Mouse (Mus musculus) kidney, adult 18-20 months (tissue): ENCODE data around the gene Camsap1.

Source experiments
- DNase-seq: peaks from one replicate; pipeline ENCODE4 v3.0.0; 2021

Camsap1 gene

DNA sequence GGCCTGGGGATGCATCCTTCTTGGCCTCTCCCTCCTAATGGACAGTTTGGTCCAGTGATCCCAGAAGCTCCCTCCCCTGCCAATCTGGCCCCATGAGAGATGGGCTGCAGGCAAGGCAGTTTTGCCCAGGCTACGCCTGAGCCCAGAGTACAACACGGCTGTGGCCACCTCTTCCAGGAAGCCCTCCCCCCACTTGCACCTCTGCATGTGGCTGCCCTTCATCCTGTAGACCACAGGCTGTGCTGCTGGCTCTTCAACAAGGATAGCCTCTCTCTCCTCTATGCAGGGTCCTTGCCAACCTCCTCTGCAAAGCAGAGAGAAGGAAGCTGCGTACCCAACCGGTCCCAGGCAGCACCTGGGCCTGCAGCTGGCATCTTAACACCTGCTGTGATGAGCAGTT lies 104.0 kb downstream of the Camsap1 start:
- DNase-seq, result no peak

DNA sequence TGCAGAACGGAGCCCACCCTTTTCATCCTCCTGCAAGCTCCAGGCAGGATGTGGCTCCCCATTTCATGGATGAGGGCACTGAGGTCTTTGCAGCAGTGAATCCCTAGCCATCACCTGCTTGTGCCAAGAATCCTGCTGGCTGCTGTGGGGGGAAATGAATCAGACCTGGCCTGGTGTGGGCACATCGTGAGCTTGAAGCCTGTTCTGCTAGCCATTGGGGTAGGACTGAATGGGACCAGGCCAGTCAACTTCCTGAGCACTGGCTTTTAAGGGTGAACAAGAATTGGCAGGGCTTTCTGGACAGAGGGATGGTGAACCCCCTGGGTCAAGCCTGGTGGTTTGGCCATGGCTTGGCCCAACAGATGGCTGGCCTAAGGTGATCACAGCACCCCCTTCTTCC lies 104.6 kb downstream of the Camsap1 start:
- no peak for DNase-seq

DNA sequence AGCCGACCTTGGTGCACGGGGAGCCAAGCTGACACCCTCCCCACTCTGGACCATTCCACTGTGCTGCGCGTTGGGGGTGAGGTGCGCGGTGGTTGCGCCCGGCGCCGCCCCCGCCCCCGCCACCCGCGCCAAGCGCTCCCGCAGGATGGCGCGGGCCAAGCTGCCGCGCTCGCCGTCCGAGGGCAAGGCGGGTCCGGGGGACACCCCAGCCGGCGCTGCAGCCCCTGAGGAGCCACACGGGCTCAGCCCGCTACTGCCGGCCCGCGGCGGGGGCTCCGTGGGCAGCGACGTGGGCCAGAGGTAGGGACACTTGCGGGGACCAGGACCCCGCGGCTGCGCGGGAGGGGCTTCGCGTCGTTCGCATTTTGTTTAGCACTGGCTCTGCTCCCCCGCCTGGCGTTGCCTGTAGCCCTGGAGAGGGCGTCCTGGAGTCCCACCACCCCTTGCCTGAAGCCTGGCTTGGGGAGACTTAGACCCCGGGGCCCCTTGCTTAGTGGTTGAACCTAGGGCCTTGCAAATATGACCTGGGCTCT lies 105.3 kb downstream of the Camsap1 start:
- DNase-seq, result no peak

DNA sequence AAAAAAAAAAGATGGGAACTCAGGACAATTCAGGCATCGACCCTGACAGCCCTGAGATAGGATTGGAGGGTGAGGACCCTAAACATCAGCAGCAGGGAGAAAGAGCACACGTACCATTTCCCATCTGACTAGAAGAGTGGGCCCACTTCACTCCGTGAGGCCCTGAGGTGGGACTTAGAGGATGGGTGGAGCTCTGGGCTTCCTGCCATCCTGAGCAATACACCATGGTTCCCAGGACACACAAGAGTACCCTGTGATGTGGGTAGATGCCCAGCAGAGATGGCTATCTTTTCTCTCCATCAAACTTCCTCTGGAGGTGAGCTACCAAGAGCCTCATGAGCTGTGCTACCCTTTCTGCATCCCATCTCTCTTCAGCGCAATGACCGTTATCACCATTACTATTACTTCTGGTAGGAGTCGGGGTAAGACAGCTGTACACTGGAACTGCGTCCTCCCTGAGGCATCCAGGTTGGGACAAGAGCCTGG lies 105.8 kb downstream of the Camsap1 start:
- no peak for DNase-seq
